Mouse (Mus musculus) heart, embryonic 16.5 days (tissue): Measurements from ENCODE around the gene Sfxn5. TPM values are rescaled to one million over a fixed set of nuclear protein-coding genes. Genes with fewer than 3 reads are reported as not detected.

Experiments
- ATAC-seq: fragments of 200-750 bp; cut with Nextera tagmentation; replicated peaks from 2 replicates; pipeline ENCODE4 v1.8.0; 2017; ENCODE audit warnings: moderate number of reproducible peaks; ENCODE audit not compliant: insufficient read depth, low FRiP score; ENCODE audit errors: extremely low read depth
- H3K27ac ChIP-seq: fragments of 300-500 bp; sonication (generic); 2 replicates; pipeline ENCODE4 v1.5.1; 2014; ENCODE audit warnings: mild to moderate bottlenecking, low read length, control low read depth, moderate library complexity
- H3K27me3 ChIP-seq: fragments of 300-500 bp; sonication (generic); 2 replicates; pipeline ENCODE4 v1.6.1; 2014; ENCODE audit warnings: low read length, mixed read lengths; ENCODE audit not compliant: control insufficient read depth, insufficient read depth
- H3K36me3 ChIP-seq: fragments of 300-500 bp; sonication (generic); 2 replicates; pipeline ENCODE4 v1.6.1; 2014; ENCODE audit not compliant: control insufficient read depth, insufficient read depth
- H3K4me1 ChIP-seq: fragments of 300-500 bp; sonication (generic); 2 replicates; pipeline ENCODE4 v1.6.1; 2014; ENCODE audit warnings: low read length, mixed read lengths; ENCODE audit not compliant: control insufficient read depth, insufficient read depth
- H3K4me2 ChIP-seq: fragments of 300-500 bp; sonication (generic); 2 replicates; pipeline ENCODE4 v1.6.1; 2014; ENCODE audit warnings: low read depth, mild to moderate bottlenecking, control low read depth, low read length
- H3K4me3 ChIP-seq: fragments of 300-500 bp; sonication (generic); 2 replicates; pipeline ENCODE4 v1.5.1; 2014; ENCODE audit warnings: mild to moderate bottlenecking, control low read depth, low read length
- H3K9ac ChIP-seq: fragments of 300-500 bp; sonication (generic); 2 replicates; pipeline ENCODE4 v1.6.1; 2014; ENCODE audit warnings: low read length, control low read depth
- H3K9me3 ChIP-seq: fragments of 300-500 bp; sonication (generic); replicated peaks from 2 replicates; pipeline ENCODE4 v1.6.1; 2016; ENCODE audit warnings: low read length; ENCODE audit not compliant: control insufficient read depth
- whole genome bisulfite sequencing: fragments of 180-500 bp; shearing (Covaris S2); extraction: QIAGEN DNeasy Blood & Tissue Kit; methylation state at CpG from one replicate; pipeline ENCODE4 v1.1.7; 2014; 5-methylcytosine and 5-hydroxymethylcytosine counted together
- polyA plus RNA-seq: library from polyadenylated mRNA; unstranded; fragments of >200 nt; fragmentation: Nextera tagmentation; extraction: Ambion mirVana; gene quantifications from 2 replicates; pipeline ENCODE4 v1.2.1, GENCODE M21; 2015

The Sfxn5 gene
- polyA plus RNA-seq, 1 experiment from 2014 or later, result 4.9 TPM

GRCm38 (mm10) chr6:85237595-85238337 lies 95.5 kb downstream of the Sfxn5 start:
- Histone ChIP-seq H3K27me3 (no peaks in the 10 kb centered on the region), H3K4me2 (no peak overlapping the region), H3K4me1 (no peaks in the 10 kb centered on the region; the same call in 1 of the 2 replicates), H3K4me3 (no peak overlapping the region), H3K9ac (no peak overlapping the region), H3K36me3 (no peaks in the 10 kb centered on the region), H3K9me3 (no peaks in the 10 kb centered on the region), H3K27ac (no peak overlapping the region)
- ATAC-seq, result no peak
- WGBS, result 62% methylated on average over 10 of the region's 10 CpGs

GRCm38 (mm10) chr6:85237001-85237400 lies 96.2 kb downstream of the Sfxn5 start:
- no peak overlapping the region for H3K9ac ChIP-seq
- no peaks in the 10 kb centered on the region for H3K36me3 ChIP-seq
- no peaks in the 10 kb centered on the region; the same call in 1 of the 2 replicates for H3K4me1 ChIP-seq
- no peak for ATAC-seq
- no peak overlapping the region for H3K27ac ChIP-seq
- WGBS, result 41% methylated on average over 5 of the region's 5 CpGs
- no peak overlapping the region for H3K4me2 ChIP-seq
- no peaks in the 10 kb centered on the region for H3K9me3 ChIP-seq
- H3K27me3 ChIP-seq, result no peaks in the 10 kb centered on the region; the same call in 1 of the 2 replicates
- H3K4me3 ChIP-seq, result no peak overlapping the region

- no peak overlapping the region for H3K4me2 ChIP-seq
- no peak overlapping the region for H3K27ac ChIP-seq
- H3K4me3 ChIP-seq, result no peak overlapping the region
- no peaks in the 10 kb centered on the region for H3K9me3 ChIP-seq
- H3K9ac ChIP-seq, result no peak overlapping the region
- no peaks in the 10 kb centered on the region for H3K36me3 ChIP-seq
- H3K4me1 ChIP-seq, result no peaks in the 10 kb centered on the region; the same call in 1 of the 2 replicates
- WGBS, result 53% methylated on average over 5 of the region's 5 CpGs
- H3K27me3 ChIP-seq, result no peaks in the 10 kb centered on the region; the same call in 1 of the 2 replicates
- no peak for ATAC-seq
Observed at GRCm38 (mm10) chr6:85234796-85235195, 98.4 kb downstream of the Sfxn5 start.

GRCm38 (mm10) chr6:85232836-85233623 lies 100.2 kb downstream of the Sfxn5 start:
- Histone ChIP-seq H3K27ac (no peak overlapping the region), H3K27me3 (no peaks in the 10 kb centered on the region; the same call in 1 of the 2 replicates), H3K36me3 (no peaks in the 10 kb centered on the region), H3K4me3 (no peak overlapping the region), H3K4me1 (no peaks in the 10 kb centered on the region; the same call in 1 of the 2 replicates), H3K9ac (no peak overlapping the region), H3K9me3 (no peaks in the 10 kb centered on the region), H3K4me2 (no peak overlapping the region)
- no peak for ATAC-seq
- 51% methylated on average over 7 of the region's 7 CpGs for WGBS

- ATAC-seq, result no peak
- no peak overlapping the region for H3K4me2 ChIP-seq
- no peak overlapping the region for H3K27ac ChIP-seq
- WGBS, result 71% methylated on average over 4 of the region's 4 CpGs
- H3K27me3 ChIP-seq, result no peaks in the 10 kb centered on the region; the same call in 1 of the 2 replicates
- H3K9me3 ChIP-seq, result no peaks in the 10 kb centered on the region
- no peak overlapping the region for H3K9ac ChIP-seq
- H3K4me1 ChIP-seq, result no peaks in the 10 kb centered on the region; the same call in 1 of the 2 replicates
- H3K36me3 ChIP-seq, result no peaks in the 10 kb centered on the region
- no peak overlapping the region for H3K4me3 ChIP-seq
Observed at GRCm38 (mm10) chr6:85232045-85232444, 101.2 kb downstream of the Sfxn5 start.

- Histone ChIP-seq H3K27ac (no peak overlapping the region), H3K4me2 (no peak overlapping the region), H3K36me3 (no peaks in the 10 kb centered on the region), H3K9me3 (no peaks in the 10 kb centered on the region), H3K4me3 (no peak overlapping the region), H3K27me3 (no peaks in the 10 kb centered on the region; the same call in 1 of the 2 replicates), H3K9ac (no peak overlapping the region), H3K4me1 (no peaks in the 10 kb centered on the region; the same call in 1 of the 2 replicates)
- 38% methylated on average over 6 of the region's 6 CpGs for WGBS
- no peak for ATAC-seq
Observed at GRCm38 (mm10) chr6:85231469-85231868, 101.8 kb downstream of the Sfxn5 start.

- no peaks in the 10 kb centered on the region for H3K36me3 ChIP-seq
- H3K4me1 ChIP-seq, result no peaks in the 10 kb centered on the region; the same call in 1 of the 2 replicates
- H3K9me3 ChIP-seq, result no peaks in the 10 kb centered on the region
- H3K27me3 ChIP-seq, result no peaks in the 10 kb centered on the region; the same call in 1 of the 2 replicates
- H3K27ac ChIP-seq, result no peak overlapping the region
- no peak for ATAC-seq
- H3K4me2 ChIP-seq, result no peak overlapping the region
- WGBS, result 65% methylated on average over 3 of the region's 3 CpGs
- no peak overlapping the region for H3K9ac ChIP-seq
- no peak overlapping the region for H3K4me3 ChIP-seq
Observed at GRCm38 (mm10) chr6:85230762-85231161, 102.5 kb downstream of the Sfxn5 start.

- Histone ChIP-seq H3K4me1 (no peaks in the 10 kb centered on the region), H3K27me3 (no peaks in the 10 kb centered on the region; the same call in 1 of the 2 replicates), H3K27ac (no peak overlapping the region)
Observed at GRCm38 (mm10) chr6:85227520-85227919, 105.7 kb downstream of the Sfxn5 start.

GRCm38 (mm10) chr6:85226570-85226969 lies 106.7 kb downstream of the Sfxn5 start:
- 85% methylated on average over 9 of the region's 9 CpGs for WGBS
- no peak overlapping the region for H3K9ac ChIP-seq
- H3K36me3 ChIP-seq, result no peaks in the 10 kb centered on the region
- no peak overlapping the region for H3K4me2 ChIP-seq
- no peaks in the 10 kb centered on the region for H3K9me3 ChIP-seq
- H3K4me1 ChIP-seq, result no peaks in the 10 kb centered on the region
- ATAC-seq, result no peak
- H3K27ac ChIP-seq, result no peak overlapping the region
- H3K27me3 ChIP-seq, result no peaks in the 10 kb centered on the region
- no peak overlapping the region for H3K4me3 ChIP-seq

More at GRCm38 (mm10) chr6:85227520-85227919, 105.7 kb downstream of the Sfxn5 start:
- Histone ChIP-seq H3K9ac (no peak overlapping the region), H3K4me2 (no peak overlapping the region), H3K36me3 (no peaks in the 10 kb centered on the region), H3K4me3 (no peak overlapping the region), H3K9me3 (no peaks in the 10 kb centered on the region)
- ATAC-seq, result no peak
- WGBS, result 57% methylated on average over 2 of the region's 2 CpGs
